Mouse (Mus musculus): ENCODE measurements at regions not wholly inside any gene's neighbourhood (a gene's known extent, or its start where the extent isn't known, plus 50 kb on each side); places are given as distances from the start of the nearest gene placed in this dataset.

DNA sequence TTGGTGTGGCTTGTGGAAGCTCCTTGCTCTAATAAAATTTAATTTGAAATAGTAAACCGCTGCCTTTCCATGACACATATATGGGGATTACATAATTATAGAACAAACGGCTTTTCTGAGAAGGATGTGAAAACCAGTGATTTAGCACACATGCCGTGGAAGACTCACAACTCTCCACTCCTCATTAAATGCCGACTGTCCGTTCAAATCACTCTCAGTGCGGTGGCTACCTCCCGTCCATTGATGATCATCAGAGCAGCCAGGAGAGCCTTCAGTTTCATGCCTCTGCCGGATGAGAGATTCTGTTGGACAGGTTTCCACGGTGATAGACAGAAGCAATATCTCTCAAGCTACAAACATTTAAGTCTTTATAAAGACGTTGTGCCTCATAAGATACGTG, 451.3 kb downstream of the Glrx3 start:
- TF ChIP-seq CTCF (IDR thresholded peaks at IDR 0.05; ENCODE audit: borderline replicate concordance, extremely low read depth, insufficient read depth, insufficient read length) (no peak), POLR2A (IDR thresholded peaks at IDR 0.05; ENCODE audit: borderline replicate concordance, extremely low read depth, insufficient read depth, insufficient read length, poor library complexity, severe bottlenecking) (no peak)

Measured in brain, embryonic 14.5 days (tissue).